Mouse (Mus musculus): ENCODE results near the gene Efhd1.

The Efhd1 gene

DNA sequence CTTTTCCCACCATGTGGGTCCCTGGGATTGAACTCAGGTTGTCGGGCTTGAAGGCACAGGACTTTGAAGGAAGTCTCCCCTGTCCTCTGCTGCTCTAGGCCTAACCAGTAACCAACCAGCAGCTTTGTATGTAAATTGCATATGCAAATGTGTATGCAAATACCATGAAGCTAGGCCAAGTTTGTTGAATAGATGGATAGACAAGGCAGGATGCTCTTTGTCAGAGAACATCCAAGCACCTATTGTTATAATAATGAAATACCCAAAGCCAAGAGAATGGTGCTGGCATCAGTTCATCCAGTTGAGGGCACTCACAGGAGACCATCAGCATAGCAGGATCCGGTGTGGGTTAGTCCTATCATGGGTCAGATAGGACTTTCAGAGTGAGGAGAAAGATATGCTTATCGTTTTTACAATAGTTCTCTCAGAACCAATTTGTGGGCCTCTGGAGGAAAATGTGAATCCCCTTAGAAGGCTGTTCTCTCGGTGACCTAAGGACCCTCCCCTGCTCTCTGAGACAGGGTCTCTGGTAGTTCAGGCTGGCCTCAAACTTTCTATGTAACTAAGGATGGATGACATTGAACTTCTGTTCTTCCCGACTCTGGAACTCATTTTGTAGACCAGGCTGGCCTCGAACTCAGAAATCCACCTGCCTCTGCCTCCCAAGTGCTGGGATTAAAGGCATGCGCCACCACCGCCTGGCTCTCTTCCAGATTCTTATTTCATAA, 49.8 kb downstream of the Efhd1 start:
- no peak for TF ChIP-seq GATA4 (IDR thresholded peaks at IDR 0.05; ENCODE audit: insufficient replicate concordance, low read length)

DNA sequence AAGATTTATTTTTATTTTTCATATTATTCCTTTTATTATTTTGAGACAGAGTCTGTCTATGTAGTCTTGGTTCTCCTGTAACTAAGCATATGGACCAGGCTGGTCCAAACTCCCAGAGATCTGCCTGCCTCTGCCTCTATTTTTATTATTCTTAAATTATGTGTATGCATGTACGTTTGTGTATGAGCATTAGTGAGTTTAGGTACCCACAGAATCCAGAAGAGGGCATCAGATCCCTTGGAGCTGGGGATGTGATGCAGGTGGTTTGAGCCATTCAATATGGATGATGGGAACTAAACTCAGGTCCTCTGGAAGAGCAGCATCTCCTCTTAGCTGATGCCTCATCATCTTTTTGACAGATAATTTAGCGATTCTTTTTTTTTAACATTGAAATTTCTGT, 51.3 kb downstream of the Efhd1 start:
- no peak for TF ChIP-seq GATA4 (IDR thresholded peaks at IDR 0.05; ENCODE audit: insufficient replicate concordance, low read length)

DNA sequence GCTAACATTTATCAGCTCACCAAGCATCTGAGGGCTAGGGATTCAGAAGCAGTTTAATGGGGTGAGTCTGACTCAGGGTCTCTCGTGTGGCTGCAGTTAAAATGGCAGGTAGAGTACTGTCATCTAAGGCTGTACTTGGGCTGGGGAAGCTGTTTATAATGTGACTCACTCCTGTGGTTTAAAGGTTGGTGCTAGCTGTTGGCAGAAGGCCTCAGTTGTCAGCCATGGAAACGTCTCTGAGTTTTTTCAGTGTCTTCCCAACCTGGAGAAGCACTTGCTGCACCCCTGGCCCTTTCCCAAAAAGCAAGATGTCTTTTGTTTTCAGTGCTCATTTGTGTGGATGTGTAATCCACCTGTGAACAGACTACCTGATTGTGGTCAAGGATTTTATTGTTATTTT, 51.7 kb downstream of the Efhd1 start:
- no peak for TF ChIP-seq GATA4 (IDR thresholded peaks at IDR 0.05; ENCODE audit: insufficient replicate concordance, low read length)

DNA sequence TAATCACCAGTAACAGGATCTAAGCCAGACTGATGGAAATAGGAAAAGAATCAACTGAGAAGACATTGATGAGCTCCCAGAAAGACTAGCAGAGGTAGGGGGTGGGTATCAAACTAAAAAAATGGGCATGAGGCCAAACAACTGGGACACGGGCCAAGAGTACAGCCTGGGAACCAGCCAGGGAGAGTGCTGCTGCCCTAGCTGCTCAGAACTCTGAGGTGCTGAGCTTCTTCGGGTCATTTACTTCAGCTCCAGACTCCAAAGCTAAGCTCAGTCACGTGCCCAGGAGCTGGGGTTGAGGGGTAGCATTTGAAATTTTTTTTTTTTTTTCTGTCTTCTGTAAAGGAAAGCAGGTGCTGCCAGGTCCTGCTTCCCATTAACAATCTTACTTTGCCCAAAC, 52.5 kb downstream of the Efhd1 start:
- TF ChIP-seq GATA4 (IDR thresholded peaks at IDR 0.05; ENCODE audit: insufficient replicate concordance, low read length), result no peak

DNA sequence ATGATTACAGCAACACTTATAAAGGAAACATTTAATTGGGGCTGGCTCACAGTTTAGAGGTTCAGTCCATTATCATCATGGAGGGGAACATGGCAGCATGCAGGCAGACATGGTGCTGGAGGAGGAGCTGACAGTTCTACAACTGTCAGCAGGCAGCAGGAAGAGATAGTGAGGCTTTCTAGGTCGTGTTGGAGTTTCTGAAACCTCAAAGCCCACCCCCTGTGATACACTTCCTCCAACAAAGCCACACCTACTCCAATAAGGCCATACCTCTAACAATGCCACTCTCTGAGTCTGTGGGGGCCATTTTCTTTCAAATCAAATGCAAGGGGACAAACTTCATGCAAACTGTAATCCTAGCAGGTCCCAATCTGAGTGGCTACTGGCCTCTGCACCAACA, 56.9 kb downstream of the Efhd1 start:
- TF ChIP-seq GATA4 (IDR thresholded peaks at IDR 0.05; ENCODE audit: insufficient replicate concordance, low read length), result no peak

DNA sequence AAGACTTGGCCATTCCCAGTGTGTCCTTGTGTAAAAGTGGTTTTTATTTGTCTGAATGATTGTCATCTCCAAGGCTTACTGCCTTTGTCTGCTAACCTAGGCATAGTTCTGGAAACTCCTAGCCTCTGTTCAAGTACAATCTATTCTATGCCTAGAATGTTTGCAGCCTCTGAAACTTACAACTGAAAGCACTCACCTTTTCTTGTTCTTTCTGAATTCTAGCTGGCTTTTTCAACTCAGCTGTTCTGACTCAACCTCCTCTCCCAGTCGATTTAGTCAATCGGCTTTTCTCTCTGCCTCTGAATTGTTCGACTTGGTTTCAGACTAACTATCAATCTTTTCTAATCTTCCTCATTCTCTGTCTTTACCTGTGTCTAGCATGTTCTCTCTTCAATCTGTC, 58.6 kb downstream of the Efhd1 start:
- TF ChIP-seq GATA4 (IDR thresholded peaks at IDR 0.05; ENCODE audit: insufficient replicate concordance, low read length), result no peak

DNA sequence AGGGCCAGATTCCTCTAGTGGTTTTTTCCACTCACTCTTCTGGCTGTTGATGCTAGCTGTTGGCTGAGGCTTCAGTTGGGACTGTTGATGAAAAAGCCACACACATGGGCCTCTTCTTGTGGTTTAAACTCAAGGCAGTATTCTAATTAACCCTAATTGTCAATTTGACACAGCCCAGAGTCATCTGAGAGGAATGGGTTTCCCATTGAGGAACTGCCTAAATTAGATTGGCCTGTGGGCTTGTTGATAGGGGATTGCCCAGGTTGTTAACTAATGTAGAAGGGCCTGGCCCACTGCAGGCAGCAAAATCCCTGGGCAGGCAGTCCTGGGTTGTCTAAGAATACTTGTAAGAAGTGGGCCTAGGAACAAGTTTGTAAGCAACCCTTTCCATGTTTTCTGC, 60.5 kb downstream of the Efhd1 start:
- TF ChIP-seq GATA4 (IDR thresholded peaks at IDR 0.05; ENCODE audit: insufficient replicate concordance, low read length), result no peak

DNA sequence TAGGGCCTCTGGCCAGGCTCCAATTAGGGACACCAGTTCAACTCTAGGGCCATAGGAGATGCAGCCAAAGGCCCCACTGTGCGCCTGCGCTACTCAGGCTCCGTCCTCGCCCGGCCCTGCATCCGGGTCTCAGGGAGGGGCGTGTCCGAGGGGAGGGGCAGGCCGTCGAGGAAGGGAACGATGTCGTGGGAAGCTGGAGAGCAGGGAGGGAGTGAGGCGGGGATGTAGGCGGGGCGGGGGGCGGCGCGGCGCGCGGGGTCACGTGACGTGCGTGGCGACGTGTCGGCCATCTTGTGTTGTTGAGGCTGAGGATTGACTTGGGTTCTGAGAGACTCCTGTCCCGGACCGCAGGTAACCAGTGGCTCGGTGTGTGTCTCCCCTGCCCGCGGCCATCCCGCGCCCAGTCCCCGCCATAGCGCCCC, 62.6 kb downstream of the Efhd1 start, which contains the start of gene Gigyf2:
Gene Gigyf2, plus strand, starts transcription at position 257 of the 422 bp plus-strand sequence.
- TF ChIP-seq GATA4 (IDR thresholded peaks at IDR 0.05; ENCODE audit: insufficient replicate concordance, low read length), result peak; percentile 0; the same call in 1 of the 2 replicates

DNA sequence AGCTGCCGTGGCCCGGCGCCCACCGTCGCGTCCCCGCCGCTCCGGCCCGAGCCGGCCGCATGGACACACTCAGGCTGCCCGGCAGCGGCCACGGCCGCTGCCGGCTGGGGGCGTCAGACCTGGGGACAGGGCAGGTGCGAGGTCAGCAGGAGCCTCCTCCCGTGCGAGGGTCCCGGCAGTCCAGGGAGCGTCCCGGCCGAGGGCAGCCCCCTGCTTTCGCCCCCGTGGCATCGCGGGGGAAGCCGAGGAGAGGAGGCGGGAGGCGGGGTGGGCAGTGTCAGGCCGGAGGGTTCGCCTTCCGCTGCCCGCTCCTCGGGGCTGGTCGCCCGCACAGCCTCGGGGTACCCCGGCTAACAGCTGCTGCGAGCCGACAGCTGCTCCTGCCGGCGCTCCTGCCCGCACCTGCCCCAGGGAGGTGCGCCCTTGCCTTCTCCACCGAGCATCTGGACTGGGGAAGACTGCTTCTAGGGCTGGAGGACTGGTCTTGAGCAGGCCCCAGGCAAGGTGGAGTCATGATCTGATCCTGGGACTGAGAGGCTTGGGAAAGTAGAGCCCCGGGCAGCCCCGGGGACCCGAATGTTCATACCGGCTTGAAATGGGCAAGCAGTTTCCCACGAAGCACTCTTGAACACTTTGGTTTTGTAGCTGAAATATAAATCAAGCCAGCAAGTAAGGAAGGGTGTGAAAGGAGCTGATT, 63.1 kb downstream of the Efhd1 start:
- TF ChIP-seq GATA4 (IDR thresholded peaks at IDR 0.05; ENCODE audit: insufficient replicate concordance, low read length), result no peak

DNA sequence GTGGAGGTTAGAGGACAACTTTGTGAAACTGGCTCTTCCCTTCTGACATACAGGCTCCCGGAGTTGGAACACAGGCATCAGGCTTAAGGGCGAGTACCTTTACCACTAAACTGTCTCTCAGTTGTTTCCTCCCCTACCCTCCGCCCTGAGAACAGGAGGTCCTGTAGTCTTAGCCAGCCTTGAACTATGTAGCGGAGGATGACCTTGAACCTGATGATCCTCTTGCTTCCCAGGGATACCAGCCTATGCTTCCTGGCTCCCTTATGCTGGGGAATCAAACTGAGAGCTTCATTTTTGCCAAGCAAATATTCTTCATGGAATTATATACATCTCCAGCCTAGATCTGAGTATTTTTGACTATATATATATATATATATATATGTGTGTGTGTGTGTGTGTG, 67.6 kb downstream of the Efhd1 start:
- TF ChIP-seq GATA4 (IDR thresholded peaks at IDR 0.05; ENCODE audit: insufficient replicate concordance, low read length), result no peak

DNA sequence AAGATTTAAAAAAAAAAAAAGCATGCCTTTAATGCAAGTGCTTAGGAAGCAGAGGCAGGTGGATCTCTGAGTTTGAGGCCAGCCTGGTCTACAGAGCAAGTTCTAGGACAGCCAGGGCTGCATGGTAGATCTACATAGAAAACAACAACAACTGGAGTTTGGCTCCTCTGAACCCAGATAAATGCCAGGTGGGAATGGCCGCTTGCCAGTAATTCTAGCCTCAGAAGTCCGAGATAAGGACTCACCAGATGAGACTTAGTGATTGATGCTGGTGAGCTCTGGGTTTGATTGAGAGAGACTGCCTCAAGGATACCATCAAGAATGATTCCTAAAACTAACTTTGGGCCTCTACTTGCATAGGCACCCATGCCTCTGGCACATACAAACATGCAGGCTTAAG, 86.4 kb downstream of the Efhd1 start:
- no peak for TF ChIP-seq GATA4 (IDR thresholded peaks at IDR 0.05; ENCODE audit: insufficient replicate concordance, low read length)

DNA sequence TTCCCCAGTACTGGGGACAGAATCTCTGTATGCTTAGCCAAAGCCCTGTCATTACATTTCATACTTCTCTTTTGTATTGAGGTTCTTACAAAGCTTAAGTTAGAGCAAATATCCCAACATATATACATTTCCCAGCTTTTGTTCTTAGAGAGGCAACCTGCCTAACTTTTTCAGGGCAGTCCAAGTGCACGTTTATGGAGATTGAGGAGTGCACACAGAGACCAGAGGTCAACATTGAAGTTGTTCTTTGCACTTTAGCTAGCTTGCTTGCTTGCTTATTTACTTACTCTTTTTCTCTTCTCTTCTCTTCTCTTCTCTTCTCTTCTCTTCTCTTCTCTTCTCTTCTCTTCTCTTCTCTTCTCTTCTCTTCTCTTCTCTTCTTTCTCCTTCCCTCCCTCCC, 96.1 kb downstream of the Efhd1 start:
- TF ChIP-seq GATA4 (IDR thresholded peaks at IDR 0.05; ENCODE audit: insufficient replicate concordance, low read length), result no peak

Measured in liver, adult (tissue).